Mouse (Mus musculus) lung, embryonic 14.5 days (tissue): ENCODE data around the gene Usp10. TPM values are rescaled to one million over a fixed set of nuclear protein-coding genes. Genes with fewer than 3 reads are reported as not detected.

ENCODE experiments used
- ATAC-seq: fragments of 200-750 bp; cut with Nextera tagmentation; 2 replicates; pipeline ENCODE4 v1.8.0; 2017; ENCODE audit warnings: mild to moderate bottlenecking, moderate TSS enrichment, moderate library complexity; ENCODE audit not compliant: insufficient read depth
- DNase-seq: peaks from one replicate; pipeline ENCODE4 v3.0.0-alpha.2; 2015
- H3K27ac ChIP-seq: fragments of 300-500 bp; sonication (generic); 2 replicates; pipeline ENCODE4 v1.5.1; 2014; ENCODE audit warnings: low read depth, mild to moderate bottlenecking, moderate library complexity
- H3K27me3 ChIP-seq: fragments of 300-500 bp; sonication (generic); 2 replicates; pipeline ENCODE4 v1.6.1; 2014; ENCODE audit warnings: low read length, control low read depth; ENCODE audit not compliant: insufficient read depth
- H3K36me3 ChIP-seq: fragments of 300-500 bp; sonication (generic); 2 replicates; pipeline ENCODE4 v1.6.1; 2014; ENCODE audit warnings: control low read depth; ENCODE audit not compliant: insufficient read depth
- H3K4me1 ChIP-seq: fragments of 300-500 bp; sonication (generic); 2 replicates; pipeline ENCODE4 v1.6.1; 2014; ENCODE audit warnings: antibody characterized with exemption, control low read depth; ENCODE audit not compliant: insufficient read depth
- H3K4me2 ChIP-seq: fragments of 300-500 bp; sonication (generic); 2 replicates; pipeline ENCODE4 v1.6.1; 2014; ENCODE audit warnings: mild to moderate bottlenecking
- H3K4me3 ChIP-seq: fragments of 300-500 bp; sonication (generic); 2 replicates; pipeline ENCODE4 v1.5.1; 2014; ENCODE audit warnings: low read depth, low read length
- H3K9ac ChIP-seq: fragments of 300-500 bp; sonication (generic); 2 replicates; pipeline ENCODE4 v1.6.1; 2014
- H3K9me3 ChIP-seq: fragments of 300-500 bp; sonication (generic); 2 replicates; pipeline ENCODE4 v1.6.1; 2016; ENCODE audit warnings: low read depth, low read length, control low read depth
- CTCF ChIP-seq: IDR thresholded peaks from 2 replicates; pipeline ENCODE4 v1.5.1; 2016; ENCODE audit warnings: antibody characterized with exemption, low read depth
- WGBS: fragments of 180-500 bp; shearing (Covaris S2); extraction: QIAGEN DNeasy Blood & Tissue Kit; methylation state at CpG from one replicate; pipeline ENCODE4 v1.1.7; 2014; 5-methylcytosine and 5-hydroxymethylcytosine counted together
- polyA plus RNA-seq: library from polyadenylated mRNA; unstranded; fragments of >200 nt; fragmentation: Nextera tagmentation; extraction: Ambion mirVana; gene quantifications from 2 replicates; pipeline ENCODE4 v1.2.1, GENCODE M21; 2014

Usp10 gene
- polyA plus RNA-seq, 1 experiment from 2014 or later: 155 TPM

GRCm38 (mm10) chr8:119978770-119979381, 68.7 kb downstream of the Usp10 start:
- no peaks in the 10 kb centered on the region for H3K4me1 ChIP-seq
- no peak overlapping the region for H3K9ac ChIP-seq
- no peak overlapping the region for H3K4me2 ChIP-seq
- no peak for DNase-seq
- no peaks in the 10 kb centered on the region for H3K27me3 ChIP-seq
- H3K4me3 ChIP-seq: no peak overlapping the region
- H3K36me3 ChIP-seq: no peaks in the 10 kb centered on the region
- no peak for ATAC-seq
- 62% methylated on average over 11 of the region's 11 CpGs for WGBS
- TF ChIP-seq CTCF: no peak
- no peaks in the 10 kb centered on the region for H3K9me3 ChIP-seq
- no peak overlapping the region for H3K27ac ChIP-seq

- Histone ChIP-seq H3K27me3 (no peaks in the 10 kb centered on the region), H3K4me1 (no peaks in the 10 kb centered on the region), H3K4me2 (no peak overlapping the region), H3K9ac (no peak overlapping the region), H3K27ac (no peak overlapping the region), H3K36me3 (no peaks in the 10 kb centered on the region), H3K9me3 (no peaks in the 10 kb centered on the region), H3K4me3 (no peak overlapping the region)
- TF ChIP-seq CTCF: peak; percentile 41
- 60% methylated on average over 4 of the region's 4 CpGs for WGBS
- DNase-seq (no peak), ATAC-seq (no peak)
These were observed 71.1 kb downstream of the Usp10 start for GRCm38 (mm10) chr8:119981253-119981652.

GRCm38 (mm10) chr8:119984085-119984484, 73.9 kb downstream of the Usp10 start:
- TF ChIP-seq CTCF: peak; percentile 47
- H3K36me3 ChIP-seq: no peaks in the 10 kb centered on the region
- no peak overlapping the region for H3K4me2 ChIP-seq
- no peaks in the 10 kb centered on the region for H3K9me3 ChIP-seq
- H3K27ac ChIP-seq: no peak overlapping the region
- no peak overlapping the region for H3K9ac ChIP-seq
- H3K4me3 ChIP-seq: no peak overlapping the region
- no peak for DNase-seq
- no peak for ATAC-seq
- H3K27me3 ChIP-seq: no peaks in the 10 kb centered on the region
- no peaks in the 10 kb centered on the region for H3K4me1 ChIP-seq

GRCm38 (mm10) chr8:119986174-119986573, 76.0 kb downstream of the Usp10 start:
- H3K9me3 ChIP-seq: no peaks in the 10 kb centered on the region
- H3K36me3 ChIP-seq: no peaks in the 10 kb centered on the region
- H3K4me2 ChIP-seq: no peak overlapping the region
- no peaks in the 10 kb centered on the region for H3K27me3 ChIP-seq
- DNase-seq (no peak), ATAC-seq (no peak)
- H3K4me3 ChIP-seq: no peak overlapping the region
- H3K4me1 ChIP-seq: no peaks in the 10 kb centered on the region
- H3K9ac ChIP-seq: no peak overlapping the region
- no peak for TF ChIP-seq CTCF
- WGBS: 63% methylated on average over 5 of the region's 5 CpGs
- no peak overlapping the region for H3K27ac ChIP-seq

- no peak overlapping the region for H3K4me2 ChIP-seq
- H3K4me1 ChIP-seq: no peaks in the 10 kb centered on the region
- no peak overlapping the region for H3K27ac ChIP-seq
- WGBS: 61% methylated on average over 15 of the region's 15 CpGs
- peaks cover 16% of the 10 kb centered on the region for H3K27me3 ChIP-seq
- no peak overlapping the region for H3K9ac ChIP-seq
- DNase-seq (no peak), ATAC-seq (no peak)
- no peak overlapping the region for H3K4me3 ChIP-seq
- no peaks in the 10 kb centered on the region for H3K36me3 ChIP-seq
- no peaks in the 10 kb centered on the region for H3K9me3 ChIP-seq
- no peak for TF ChIP-seq CTCF
These were observed 77.9 kb downstream of the Usp10 start for GRCm38 (mm10) chr8:119988087-119988486.

GRCm38 (mm10) chr8:119992249-119992648, 82.1 kb downstream of the Usp10 start, which contains the start of gene Crispld2:
TSS of gene Crispld2 (plus strand) at chr8:119992438.
- peak; percentile 87 for ATAC-seq
- peaks cover 26% of the 10 kb centered on the region for H3K27me3 ChIP-seq
- H3K27ac ChIP-seq: no peak within 1 kb of the TSS
- peak within 1 kb of the TSS; percentile 30 for H3K4me3 ChIP-seq
- H3K9me3 ChIP-seq: no peaks in the 10 kb centered on the region
- peak within 1 kb of the TSS; percentile 55 for H3K4me2 ChIP-seq
- WGBS: under 1% methylated on average over 25 of the region's 25 CpGs
- no peaks in the 10 kb centered on the region for H3K36me3 ChIP-seq
- no peak within 1 kb of the TSS for H3K9ac ChIP-seq
- peak; percentile 32 for TF ChIP-seq CTCF
- DNase-seq: peak; percentile 96
- 0 out of 2 replicates have a peak, but pooled peaks cover 4% of the 10 kb centered on the region for H3K4me1 ChIP-seq

GRCm38 (mm10) chr8:119994114-119994513, 84.0 kb downstream of the Usp10 start:
- no peak overlapping the region for H3K27ac ChIP-seq
- peak overlapping the region; percentile 1; the same call in 1 of the 2 replicates for H3K4me3 ChIP-seq
- H3K4me2 ChIP-seq: peak overlapping the region; percentile 55; the same call in 1 of the 2 replicates
- TF ChIP-seq CTCF: no peak
- no peaks in the 10 kb centered on the region for H3K9me3 ChIP-seq
- DNase-seq (peak; percentile 75), ATAC-seq (peak; percentile 59)
- H3K36me3 ChIP-seq: no peaks in the 10 kb centered on the region
- 0 out of 2 replicates have a peak, but pooled peaks cover 4% of the 10 kb centered on the region for H3K4me1 ChIP-seq
- 27% methylated on average over 7 of the region's 7 CpGs for WGBS
- H3K27me3 ChIP-seq: peaks cover 26% of the 10 kb centered on the region
- H3K9ac ChIP-seq: no peak overlapping the region
